17 mouse cellular contexts compared by ENCODE assay signal in the genomic region with DNA sequence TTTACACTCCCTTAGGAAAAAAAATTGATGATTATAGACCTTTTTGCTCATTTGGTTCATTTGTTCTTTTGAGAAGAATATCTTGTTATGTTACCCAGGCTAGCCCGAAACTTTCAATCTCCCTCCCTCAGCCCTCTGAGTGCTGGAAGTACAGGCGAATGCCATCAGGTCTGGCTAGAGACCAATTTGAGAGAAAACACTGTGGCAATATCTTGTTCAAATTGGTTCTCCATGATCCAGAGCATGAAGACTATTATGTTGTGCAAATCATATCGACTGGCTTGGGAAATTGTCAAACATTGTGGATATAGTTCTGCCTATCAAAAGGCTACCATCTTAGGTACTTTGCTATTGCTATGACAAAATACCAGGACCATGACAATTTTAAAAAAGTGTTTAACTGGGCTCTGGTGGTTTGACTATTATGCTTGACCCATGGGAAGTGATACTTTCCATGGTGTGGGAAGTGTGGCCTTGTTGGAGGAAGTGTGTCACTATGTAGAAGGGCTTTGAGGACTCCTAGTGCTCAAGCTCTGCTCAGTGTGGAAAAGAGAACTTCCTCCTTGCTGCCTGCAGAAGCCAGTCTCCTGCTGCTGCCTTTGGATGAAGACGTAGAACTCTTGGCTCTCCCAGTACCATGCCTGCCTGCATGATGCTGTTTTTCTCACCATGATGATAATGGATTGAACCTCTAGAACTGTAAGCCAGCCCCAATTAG.
"Had no signal": no experiment of that assay in that cellular context is flagged by ENCODE, and none has a peak within 500 bp of the region (broad histone marks: within the 10 kb centered on the region; RNA-seq: fewer than 3 reads in every experiment).

No protein-coding gene starts in this region.

- H3K27ac ChIP-seq: lung, embryonic 15.5 days; macrophage; midbrain, embryonic 13.5 days; midbrain, embryonic 15.5 days; neural tube, embryonic 12.5 days; stomach, embryonic 15.5 days; stomach, postnatal 0 days had no signal

- H3K9ac ChIP-seq: liver, postnatal 0 days; lung, embryonic 15.5 days; midbrain, embryonic 13.5 days; midbrain, embryonic 15.5 days; neural tube, embryonic 12.5 days; stomach, embryonic 15.5 days had no signal

- ATAC-seq: liver, postnatal 0 days; lung, postnatal 0 days; midbrain, embryonic 13.5 days; midbrain, embryonic 15.5 days had no signal

- H3K4me2 ChIP-seq: lung, embryonic 15.5 days; midbrain, embryonic 11.5 days; midbrain, embryonic 13.5 days; midbrain, embryonic 15.5 days; neural tube, embryonic 12.5 days; stomach, embryonic 15.5 days had no signal

- H3K4me3 ChIP-seq: lung, embryonic 15.5 days; megakaryocyte, embryonic 14.5 days; midbrain, embryonic 13.5 days; midbrain, embryonic 15.5 days; neural tube, embryonic 12.5 days; stomach, embryonic 15.5 days had no signal

- H3K27me3 ChIP-seq: lung, embryonic 15.5 days; megakaryocyte, embryonic 14.5 days; midbrain, embryonic 13.5 days; midbrain, embryonic 15.5 days; neural tube, embryonic 12.5 days; stomach, embryonic 15.5 days had no signal

- H3K9me3 ChIP-seq: lung, embryonic 15.5 days; midbrain, embryonic 13.5 days; midbrain, embryonic 15.5 days; neural tube, embryonic 12.5 days; stomach, embryonic 15.5 days had no signal

- H3K36me3 ChIP-seq: lung, embryonic 15.5 days; midbrain, embryonic 15.5 days; neural tube, embryonic 12.5 days; stomach, embryonic 15.5 days had no signal

- H3K4me1 ChIP-seq: midbrain, embryonic 15.5 days; neural tube, embryonic 12.5 days; stomach, embryonic 15.5 days had no signal

- DNase-seq: liver, postnatal 0 days; lung, adult 2 months; lung, postnatal 36 days; right cerebral cortex, postnatal 14 days; thymus, adult 2 months; thymus, postnatal 25 days; thymus, postnatal 4 days had no signal
